Mouse (Mus musculus) stomach, embryonic 16.5 days (tissue): ENCODE measurements at regions not wholly inside any gene's neighbourhood (a gene's known extent, or its start where the extent isn't known, plus 50 kb on each side); places are given as distances from the start of the nearest gene placed in this dataset.

Source experiments
- ATAC-seq: fragments of 200-750 bp; cut with Nextera tagmentation; 2 replicates; pipeline ENCODE4 v1.8.0; 2017; ENCODE audit warnings: moderate number of reproducible peaks, moderate TSS enrichment; ENCODE audit not compliant: insufficient read depth, low FRiP score
- H3K27ac ChIP-seq: fragments of 300-500 bp; sonication (generic); 2 replicates; pipeline ENCODE4 v1.5.1; 2014; ENCODE audit warnings: low read length
- H3K27me3 ChIP-seq: fragments of 300-500 bp; sonication (generic); 2 replicates; pipeline ENCODE4 v1.6.1; 2014; ENCODE audit warnings: low read length, control low read depth, mixed read lengths; ENCODE audit not compliant: control insufficient read depth, insufficient read depth
- H3K36me3 ChIP-seq: fragments of 300-500 bp; sonication (generic); 2 replicates; pipeline ENCODE4 v1.6.1; 2014; ENCODE audit warnings: low read length; ENCODE audit not compliant: control insufficient read depth, insufficient read depth
- H3K4me1 ChIP-seq: fragments of 300-500 bp; sonication (generic); 2 replicates; pipeline ENCODE4 v1.6.1; 2014; ENCODE audit warnings: low read length, control low read depth, mixed read lengths; ENCODE audit not compliant: control insufficient read depth, insufficient read depth
- H3K4me2 ChIP-seq: fragments of 300-500 bp; sonication (generic); 2 replicates; pipeline ENCODE4 v1.6.1; 2014; ENCODE audit warnings: low read depth, low read length, mixed read lengths
- H3K4me3 ChIP-seq: fragments of 300-500 bp; sonication (generic); replicated peaks from 2 replicates; pipeline ENCODE4 v1.5.1; 2014; ENCODE audit warnings: mild to moderate bottlenecking, low read length
- H3K9ac ChIP-seq: fragments of 300-500 bp; sonication (generic); 2 replicates; pipeline ENCODE4 v1.6.1; 2014; ENCODE audit warnings: low read length
- H3K9me3 ChIP-seq: fragments of 300-500 bp; sonication (generic); replicated peaks from 2 replicates; pipeline ENCODE4 v1.6.1; 2016; ENCODE audit warnings: low read length, control low read depth; ENCODE audit not compliant: control insufficient read depth
- WGBS: fragments of 180-500 bp; shearing (Covaris S2); extraction: QIAGEN DNeasy Blood & Tissue Kit; methylation state at CpG from one replicate; pipeline ENCODE4 v1.1.7; 2014; 5-methylcytosine and 5-hydroxymethylcytosine counted together

GRCm38 (mm10) chr4:31699296-31699695 lies 264.6 kb upstream of the Map3k7 start:
- Histone ChIP-seq H3K36me3 (no peaks in the 10 kb centered on the region), H3K9me3 (no peaks in the 10 kb centered on the region), H3K27ac (no peak overlapping the region)

GRCm38 (mm10) chr4:31714054-31714651 lies 249.7 kb upstream of the Map3k7 start:
- WGBS = 72% methylated on average over 2 of the region's 2 CpGs

More at GRCm38 (mm10) chr4:31699296-31699695, 264.6 kb upstream of the Map3k7 start:
- Histone ChIP-seq H3K9ac (no peak overlapping the region), H3K4me1 (no peaks in the 10 kb centered on the region), H3K27me3 (no peaks in the 10 kb centered on the region), H3K4me2 (no peak overlapping the region), H3K4me3 (no peak overlapping the region)
- ATAC-seq = no peak
- 89% methylated on average over 5 of the region's 5 CpGs for WGBS

DNA sequence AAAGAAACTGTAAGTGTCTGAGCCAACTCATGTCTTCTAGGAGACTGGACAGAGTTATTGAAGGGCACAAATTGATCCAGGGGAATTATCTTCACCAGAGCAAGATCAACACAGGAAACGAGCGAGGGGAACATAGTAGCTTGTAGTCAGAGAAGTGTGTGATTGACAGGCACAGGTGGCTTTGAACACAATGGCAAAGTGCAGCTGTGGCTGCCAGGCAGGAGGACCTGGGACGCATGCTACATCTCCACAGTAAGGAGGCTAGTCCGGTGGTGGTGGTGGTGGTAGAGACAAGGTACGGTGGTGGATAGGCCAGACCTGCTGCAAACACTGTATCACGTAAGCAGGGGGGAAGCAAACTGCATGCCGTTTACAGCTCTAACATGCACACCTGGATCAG lies 240.4 kb upstream of the Map3k7 start:
- H3K27me3 ChIP-seq = no peaks in the 10 kb centered on the region
- no peaks in the 10 kb centered on the region for H3K4me1 ChIP-seq
- no peak overlapping the region for H3K4me2 ChIP-seq
- no peaks in the 10 kb centered on the region for H3K36me3 ChIP-seq
- no peak overlapping the region for H3K27ac ChIP-seq
- no peak overlapping the region for H3K4me3 ChIP-seq
- ATAC-seq = no peak
- H3K9me3 ChIP-seq = no peaks in the 10 kb centered on the region
- H3K9ac ChIP-seq = no peak overlapping the region
- 66% methylated on average over 7 of the region's 7 CpGs for WGBS

More at GRCm38 (mm10) chr4:31714054-31714651, 249.7 kb upstream of the Map3k7 start:
- ATAC-seq = no peak
- H3K9ac ChIP-seq = no peak overlapping the region
- no peaks in the 10 kb centered on the region for H3K4me1 ChIP-seq
- H3K27ac ChIP-seq = no peak overlapping the region
- H3K36me3 ChIP-seq = no peaks in the 10 kb centered on the region
- no peaks in the 10 kb centered on the region for H3K9me3 ChIP-seq
- no peak overlapping the region for H3K4me2 ChIP-seq
- no peak overlapping the region for H3K4me3 ChIP-seq
- no peaks in the 10 kb centered on the region for H3K27me3 ChIP-seq

DNA sequence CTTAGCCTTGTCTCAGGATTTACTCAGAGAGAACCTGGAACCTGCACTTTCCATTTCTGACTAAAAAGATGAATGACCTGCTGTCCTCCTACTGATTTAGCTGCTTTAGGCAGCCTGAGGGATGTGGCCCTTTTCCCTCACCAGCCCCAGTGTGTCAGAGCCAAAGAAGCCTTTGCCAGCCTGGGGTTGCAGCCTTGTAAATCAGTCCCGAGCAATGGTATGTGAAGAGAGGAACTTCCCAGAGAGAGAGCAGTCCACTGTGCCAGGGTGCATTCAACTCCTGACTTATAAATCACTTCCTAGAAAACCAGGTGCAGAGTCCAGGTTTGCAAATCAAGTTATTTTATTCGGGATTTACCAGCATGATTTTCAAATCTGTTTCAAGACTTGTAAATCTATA lies 239.5 kb upstream of the Map3k7 start:
- 52% methylated on average over 2 of the region's 2 CpGs for WGBS
- Histone ChIP-seq H3K4me2 (no peak overlapping the region), H3K4me3 (no peak overlapping the region), H3K9ac (no peak overlapping the region), H3K4me1 (no peaks in the 10 kb centered on the region), H3K9me3 (no peaks in the 10 kb centered on the region), H3K36me3 (no peaks in the 10 kb centered on the region), H3K27me3 (no peaks in the 10 kb centered on the region), H3K27ac (no peak overlapping the region)
- no peak for ATAC-seq

- Histone ChIP-seq H3K27me3 (no peaks in the 10 kb centered on the region), H3K27ac (no peak overlapping the region), H3K4me2 (no peak overlapping the region), H3K9ac (no peak overlapping the region), H3K4me1 (no peaks in the 10 kb centered on the region), H3K9me3 (no peaks in the 10 kb centered on the region), H3K4me3 (no peak overlapping the region), H3K36me3 (no peaks in the 10 kb centered on the region)
- WGBS = 87% methylated on average over 9 of the region's 9 CpGs
- ATAC-seq = no peak
Observed at GRCm38 (mm10) chr4:31727498-31728148, 236.3 kb upstream of the Map3k7 start.

GRCm38 (mm10) chr4:31728149-31728516 lies 235.8 kb upstream of the Map3k7 start:
- Histone ChIP-seq H3K27me3 (no peaks in the 10 kb centered on the region), H3K4me3 (no peak overlapping the region), H3K27ac (no peak overlapping the region), H3K4me2 (no peak overlapping the region), H3K9me3 (no peaks in the 10 kb centered on the region), H3K4me1 (no peaks in the 10 kb centered on the region), H3K36me3 (no peaks in the 10 kb centered on the region), H3K9ac (no peak overlapping the region)
- WGBS = 95% methylated on average over 3 of the region's 3 CpGs
- ATAC-seq = no peak

DNA sequence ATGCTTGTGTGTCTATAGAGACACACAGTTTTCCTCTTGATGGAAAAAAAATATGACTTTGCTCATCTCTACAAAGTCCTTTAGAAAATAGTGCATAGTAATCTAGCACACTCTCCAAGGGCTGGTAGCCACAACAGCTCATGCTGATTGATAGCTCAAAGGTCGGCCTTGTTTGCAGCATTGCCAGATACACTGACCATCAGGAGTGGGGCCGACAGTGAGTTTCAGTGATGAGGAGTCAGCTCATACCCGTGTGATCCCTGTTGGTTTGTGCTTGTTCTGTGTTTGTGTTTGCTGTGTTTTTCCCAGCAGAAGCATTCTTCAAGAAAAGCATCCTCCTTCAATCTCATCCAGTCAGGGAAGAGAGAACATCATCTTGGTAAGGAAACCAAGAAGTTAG lies 220.1 kb upstream of the Map3k7 start:
- 54% methylated on average over 3 of the region's 3 CpGs for WGBS
- ATAC-seq = no peak
- Histone ChIP-seq H3K36me3 (no peaks in the 10 kb centered on the region), H3K4me1 (no peaks in the 10 kb centered on the region), H3K9me3 (no peaks in the 10 kb centered on the region), H3K4me3 (no peak overlapping the region), H3K27me3 (no peaks in the 10 kb centered on the region), H3K27ac (no peak overlapping the region), H3K9ac (no peak overlapping the region), H3K4me2 (no peak overlapping the region)

- H3K27ac ChIP-seq = no peak overlapping the region
- H3K36me3 ChIP-seq = no peaks in the 10 kb centered on the region
- no peaks in the 10 kb centered on the region for H3K9me3 ChIP-seq
- no peak overlapping the region for H3K4me3 ChIP-seq
- no peaks in the 10 kb centered on the region for H3K27me3 ChIP-seq
- H3K4me1 ChIP-seq = no peaks in the 10 kb centered on the region
- H3K9ac ChIP-seq = no peak overlapping the region
- ATAC-seq = no peak
- H3K4me2 ChIP-seq = no peak overlapping the region
- WGBS = 63% methylated on average over 4 of the region's 4 CpGs
Observed at GRCm38 (mm10) chr4:31744431-31744830, 219.5 kb upstream of the Map3k7 start.

- H3K4me1 ChIP-seq = no peaks in the 10 kb centered on the region
- H3K4me2 ChIP-seq = no peak overlapping the region
- H3K9ac ChIP-seq = no peak overlapping the region
- H3K36me3 ChIP-seq = no peaks in the 10 kb centered on the region
- no peak overlapping the region for H3K4me3 ChIP-seq
- WGBS = 86% methylated on average over 5 of the region's 5 CpGs
- H3K27ac ChIP-seq = no peak overlapping the region
- no peaks in the 10 kb centered on the region for H3K9me3 ChIP-seq
- H3K27me3 ChIP-seq = no peaks in the 10 kb centered on the region
- no peak for ATAC-seq
Observed at GRCm38 (mm10) chr4:31753677-31754312, 210.1 kb upstream of the Map3k7 start.
